Mouse (Mus musculus) cerebellum, adult 18-20 months (tissue): ENCODE measurements around the gene Mif4gd.
A peak's percentile ranks its signal among the peaks of the same experiment; 100 is the strongest.
"Not testable (repeated sequence)": the region's sequence is repeated elsewhere in the genome, so short reads cannot be mapped to it uniquely, and the experiment has no call there.

ENCODE experiments used
- DNase-seq, 2 experiments: peaks; one replicate each; pipeline ENCODE4 v3.0.0; 2021

Mif4gd gene

DNA sequence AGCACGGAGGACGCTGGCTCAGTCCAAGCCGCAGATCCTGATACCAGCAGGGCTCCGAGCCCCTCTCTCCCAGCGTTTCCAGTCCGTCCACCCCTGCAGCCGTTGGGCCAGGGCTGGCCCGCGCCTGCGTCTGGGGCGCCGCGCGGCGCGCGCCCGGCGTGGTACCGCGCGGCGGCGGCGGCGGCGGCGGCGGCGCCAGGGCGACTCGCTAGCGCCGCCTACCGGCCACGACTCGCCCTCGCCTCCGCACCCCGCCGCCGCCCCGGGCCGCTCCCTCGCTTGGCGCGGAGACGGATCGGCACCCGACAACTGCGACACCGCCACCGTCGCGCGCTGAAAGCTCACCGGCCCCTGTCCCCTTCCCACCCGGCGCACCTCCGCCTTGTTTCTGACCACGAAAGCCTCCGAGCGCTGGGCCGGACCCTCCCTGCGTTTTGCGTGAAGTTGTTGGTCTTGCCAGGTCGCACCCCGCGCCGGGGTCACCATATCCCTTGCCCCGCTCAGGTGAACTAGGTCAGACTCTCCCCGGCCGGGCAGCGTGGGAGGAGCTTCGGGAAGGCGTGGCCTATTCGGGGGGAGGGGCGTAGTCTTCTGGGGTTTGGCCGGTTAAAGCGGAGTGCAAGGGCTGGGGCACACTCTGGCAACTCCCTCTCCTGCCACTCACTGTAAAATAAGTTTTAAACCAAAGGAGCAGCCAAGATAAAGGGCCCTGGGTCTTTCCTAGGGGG is at the start of gene Mif4gd:
Mif4gd (minus strand) TSS at position 560 of the 728 bp plus-strand sequence.
- peak; percentile 92 for DNase-seq

DNA sequence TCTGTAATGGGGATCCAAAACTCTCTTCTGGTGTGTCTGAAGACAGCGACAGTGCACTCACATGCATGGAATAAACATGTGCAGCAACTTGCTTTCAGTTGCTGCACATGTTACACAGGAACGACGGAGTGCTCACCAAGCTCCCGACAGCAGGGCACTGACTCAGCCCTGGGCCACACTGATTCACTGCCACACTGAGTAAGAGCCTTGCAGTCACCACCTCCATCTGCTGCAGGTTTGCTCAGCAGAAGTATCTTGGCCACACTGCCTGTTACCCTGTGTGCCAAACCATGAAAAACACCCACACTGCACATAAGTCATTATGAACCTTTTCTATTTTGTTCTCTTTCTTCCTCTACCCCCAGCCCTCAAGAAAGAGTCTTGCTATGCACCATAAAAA is 47.6 kb upstream of the Mif4gd start:
- peak; percentile 65 to 79 for DNase-seq

DNA sequence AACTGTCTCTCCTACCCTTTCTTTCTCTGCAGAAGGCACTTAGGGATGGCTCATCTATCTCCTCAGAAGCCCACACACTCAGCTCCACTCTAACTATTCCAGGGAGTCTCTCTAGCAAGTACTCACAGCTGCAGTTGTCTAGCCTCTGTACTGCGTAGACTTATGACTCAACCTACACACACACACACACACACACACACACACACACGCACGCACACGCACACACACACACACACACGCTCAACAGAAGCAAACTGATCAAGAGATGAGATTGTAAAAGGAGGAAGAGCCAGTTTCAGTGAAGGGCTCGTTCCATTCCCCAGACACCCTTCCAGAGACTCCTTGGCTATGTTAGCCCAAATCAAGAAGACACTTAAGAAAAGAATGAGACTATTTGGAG is 45.8 kb upstream of the Mif4gd start:
- DNase-seq = no peak

DNA sequence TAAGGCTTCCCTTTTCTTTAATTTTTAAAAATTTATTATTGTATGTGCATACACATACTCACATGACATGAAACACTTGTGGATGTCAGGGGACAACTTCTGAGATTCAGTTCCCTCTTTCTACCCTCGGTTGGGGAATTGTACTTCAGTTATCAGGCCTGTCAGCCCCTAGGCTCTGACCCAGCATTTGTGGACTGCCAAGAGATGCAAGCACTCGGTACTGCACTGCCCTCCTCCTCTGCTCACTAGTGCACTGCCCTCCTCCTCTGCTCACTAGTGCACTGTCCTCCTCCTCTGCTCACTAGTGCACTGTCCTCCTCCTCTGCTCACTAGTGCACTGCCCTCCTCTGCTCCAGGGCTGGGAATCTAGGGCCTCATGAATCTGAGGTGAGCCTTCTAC is 41.4 kb upstream of the Mif4gd start:
- no peak for DNase-seq

DNA sequence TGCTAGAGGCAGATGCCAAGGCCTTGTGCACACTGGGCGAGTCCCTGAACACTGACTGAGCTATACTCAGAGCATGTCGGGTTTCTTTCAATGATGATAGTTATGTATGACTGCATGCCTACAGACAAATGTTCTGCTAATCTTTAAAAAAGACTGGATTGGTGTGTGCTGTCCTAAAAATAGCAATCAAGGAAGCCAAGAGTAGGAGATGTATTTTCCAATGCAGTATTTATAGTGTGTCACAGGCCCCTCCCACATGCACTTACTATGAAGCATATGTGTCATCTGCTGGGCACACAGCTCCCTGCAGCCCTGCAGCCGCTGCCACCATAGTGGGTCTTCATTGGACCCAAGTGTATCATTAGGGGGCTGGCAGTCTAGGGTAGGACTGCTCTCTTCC is 40.4 kb upstream of the Mif4gd start:
- no peak for DNase-seq

DNA sequence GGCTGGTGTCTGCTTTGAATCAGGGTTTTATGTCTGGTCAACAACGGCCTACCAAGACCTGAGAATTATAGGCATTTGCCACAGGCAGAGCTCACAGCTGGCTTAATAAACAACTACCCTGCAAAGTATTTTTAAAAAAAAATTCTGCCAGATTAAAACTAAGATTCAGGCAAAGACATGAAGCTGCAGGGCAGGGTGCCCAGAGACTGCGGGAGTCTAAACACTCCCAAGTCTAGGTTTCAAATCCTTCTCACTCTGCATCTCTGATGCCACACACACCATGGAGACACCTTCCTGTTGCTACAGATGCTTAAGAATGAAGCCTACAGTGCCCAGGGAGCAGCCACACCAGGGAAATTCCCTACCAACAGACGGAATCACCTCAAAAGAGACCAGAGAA is 38.9 kb upstream of the Mif4gd start:
- DNase-seq = no peak

DNA sequence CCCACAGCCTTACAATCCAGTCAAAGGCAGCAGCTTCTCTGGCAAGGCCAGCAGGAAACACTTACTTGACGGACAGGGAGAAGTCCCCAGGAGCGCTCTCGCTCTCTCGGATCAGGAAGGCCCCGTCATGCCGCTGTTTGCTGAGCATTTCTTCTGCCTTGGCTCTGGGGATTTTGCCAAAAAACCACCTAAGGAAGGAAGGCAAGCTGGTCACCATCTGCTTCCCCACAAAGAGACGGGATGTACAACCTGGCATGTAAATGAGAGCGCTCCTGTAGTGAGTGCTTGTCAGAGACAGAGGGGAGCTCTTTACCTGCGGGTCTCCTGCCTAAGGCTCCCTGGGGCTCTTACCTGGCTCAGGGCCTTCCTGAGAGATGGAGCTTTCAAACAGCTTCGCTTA is 36.9 kb upstream of the Mif4gd start:
- DNase-seq = peak; percentile 89 to 94

DNA sequence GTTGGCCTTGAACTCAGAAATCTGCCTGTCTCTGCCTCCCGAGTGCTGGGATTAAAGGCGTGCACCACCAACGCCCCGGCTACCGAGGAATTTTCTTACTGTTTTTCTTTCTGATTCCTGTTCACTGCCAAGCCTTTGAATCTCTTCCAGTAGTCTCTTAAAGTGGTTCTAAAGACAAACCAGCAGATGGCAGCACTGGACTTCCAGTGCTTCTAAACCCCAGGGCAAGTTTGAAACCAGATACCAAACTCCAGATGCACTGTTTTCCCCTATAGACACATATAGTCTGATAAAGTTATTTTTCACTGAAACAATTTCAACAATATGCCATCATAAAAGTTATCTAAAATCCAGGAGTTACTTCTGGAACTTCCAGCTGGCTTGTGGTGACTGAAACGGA is 34.7 kb upstream of the Mif4gd start:
- peak; percentile 68 to 76 for DNase-seq

DNA sequence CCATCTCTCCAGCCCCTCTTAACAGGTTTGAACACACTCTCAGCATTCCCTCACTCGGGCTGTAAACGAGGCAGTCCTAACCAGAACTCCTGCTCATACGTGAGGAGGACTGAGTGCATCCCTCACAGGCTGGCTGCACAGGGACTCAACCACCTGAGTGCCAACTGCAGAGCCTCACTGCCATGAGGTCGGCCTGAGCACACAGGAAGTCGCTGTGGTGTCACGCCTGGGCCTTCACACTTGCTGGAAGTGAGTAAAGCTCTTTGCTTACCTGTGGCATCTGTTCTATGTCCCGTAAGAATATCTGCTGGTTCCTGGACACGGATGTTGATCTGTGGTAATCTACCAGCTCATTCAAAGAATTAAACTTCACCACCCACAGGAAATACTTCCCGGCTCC is 33.7 kb upstream of the Mif4gd start:
- no peak for DNase-seq

DNA sequence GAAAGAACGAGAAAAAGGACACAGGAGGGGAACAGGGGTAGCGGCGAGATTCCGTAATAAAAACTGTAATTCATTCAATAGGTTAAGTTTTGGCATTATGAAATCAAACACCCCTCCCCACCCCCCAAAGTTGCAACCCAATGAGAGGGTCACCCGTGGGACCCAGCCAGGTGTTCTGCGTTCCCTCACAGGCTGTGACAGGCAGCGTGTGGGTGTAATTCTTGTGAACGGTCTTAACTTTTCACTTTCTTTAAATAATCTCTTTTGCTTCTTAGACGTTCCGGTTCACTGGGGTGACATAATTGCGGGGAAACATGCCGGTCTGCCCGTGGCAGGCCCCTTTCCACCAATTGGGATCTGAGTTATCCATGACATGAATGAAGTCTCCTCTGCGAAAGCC is 32.7 kb upstream of the Mif4gd start:
- DNase-seq = not testable (repeated sequence)

DNA sequence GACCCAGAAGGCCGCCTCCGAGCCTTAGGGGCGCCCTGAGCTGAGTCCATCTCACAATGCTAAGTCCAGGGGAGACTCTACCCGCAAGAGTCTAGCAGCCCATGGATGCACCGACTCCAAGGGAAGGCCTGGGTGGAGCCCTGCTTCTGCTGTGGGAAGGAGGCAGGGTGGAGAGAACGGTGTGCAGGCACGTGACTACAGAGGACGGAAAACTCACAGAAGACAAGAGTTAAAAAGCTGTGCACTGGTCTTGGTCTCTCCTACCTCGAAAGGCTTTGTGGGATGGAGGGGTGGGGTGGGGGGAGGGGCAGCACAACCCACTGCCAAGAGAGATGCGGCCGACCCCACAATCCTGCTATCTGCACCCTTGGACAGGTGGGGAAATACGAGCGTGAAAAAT is 31.5 kb upstream of the Mif4gd start:
- DNase-seq = no peak

DNA sequence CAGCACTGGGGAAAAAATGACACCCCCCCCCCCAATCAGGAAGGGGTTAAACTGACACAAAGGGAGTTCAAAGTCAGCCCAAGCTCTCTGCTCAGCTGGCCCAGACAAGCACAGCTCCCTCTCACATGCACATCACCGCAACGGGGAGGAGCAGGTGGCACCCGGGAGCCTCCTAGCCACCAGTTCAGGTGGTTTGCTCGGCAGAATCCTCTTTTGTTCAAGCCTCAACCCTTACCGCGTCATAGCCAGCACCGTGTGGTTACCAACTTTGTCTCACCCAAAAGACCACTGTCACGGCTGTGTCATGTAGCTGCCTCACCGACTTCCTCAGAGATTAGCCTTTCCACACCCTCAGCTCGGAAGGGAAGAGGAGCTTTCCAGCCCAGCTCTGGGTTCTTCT is 30.5 kb upstream of the Mif4gd start:
- no peak for DNase-seq

DNA sequence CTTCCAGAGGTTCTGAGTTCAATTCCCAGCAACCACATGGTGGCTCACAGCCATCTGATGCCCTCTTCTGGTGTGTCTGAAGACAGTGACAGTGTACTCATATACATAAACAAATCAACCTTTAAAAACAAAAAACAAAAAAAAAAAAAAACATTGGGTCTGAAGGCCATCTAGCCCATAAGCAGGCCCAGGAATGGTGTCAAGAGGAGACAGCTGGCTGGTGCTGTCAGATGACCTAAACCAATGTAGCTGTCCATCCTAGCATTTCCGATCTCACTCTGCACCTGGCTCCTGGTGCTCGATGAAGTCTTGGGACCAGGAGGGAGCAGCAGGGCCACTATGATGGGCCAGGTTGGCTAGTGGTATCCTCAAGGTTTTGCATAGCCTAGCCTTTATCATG is 29.9 kb upstream of the Mif4gd start:
- no peak for DNase-seq

DNA sequence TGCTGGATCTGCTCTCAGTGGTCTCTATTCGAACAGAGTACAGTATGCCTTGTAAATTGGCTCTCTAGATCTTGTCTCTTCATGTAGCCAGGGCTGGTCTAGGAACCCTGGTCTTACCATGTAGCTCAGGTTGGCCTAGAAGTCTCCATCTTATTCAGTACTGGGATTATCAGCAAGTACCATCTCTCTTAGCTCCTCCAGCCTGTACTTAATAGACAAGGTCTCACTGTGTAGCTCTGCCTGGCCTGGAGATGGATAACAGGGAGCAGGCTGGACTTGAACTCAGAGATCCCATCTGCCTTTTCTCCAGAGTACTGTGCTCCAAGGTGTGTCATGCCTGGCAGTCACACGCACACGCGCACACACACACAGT is 28.9 kb upstream of the Mif4gd start:
- DNase-seq = no peak

DNA sequence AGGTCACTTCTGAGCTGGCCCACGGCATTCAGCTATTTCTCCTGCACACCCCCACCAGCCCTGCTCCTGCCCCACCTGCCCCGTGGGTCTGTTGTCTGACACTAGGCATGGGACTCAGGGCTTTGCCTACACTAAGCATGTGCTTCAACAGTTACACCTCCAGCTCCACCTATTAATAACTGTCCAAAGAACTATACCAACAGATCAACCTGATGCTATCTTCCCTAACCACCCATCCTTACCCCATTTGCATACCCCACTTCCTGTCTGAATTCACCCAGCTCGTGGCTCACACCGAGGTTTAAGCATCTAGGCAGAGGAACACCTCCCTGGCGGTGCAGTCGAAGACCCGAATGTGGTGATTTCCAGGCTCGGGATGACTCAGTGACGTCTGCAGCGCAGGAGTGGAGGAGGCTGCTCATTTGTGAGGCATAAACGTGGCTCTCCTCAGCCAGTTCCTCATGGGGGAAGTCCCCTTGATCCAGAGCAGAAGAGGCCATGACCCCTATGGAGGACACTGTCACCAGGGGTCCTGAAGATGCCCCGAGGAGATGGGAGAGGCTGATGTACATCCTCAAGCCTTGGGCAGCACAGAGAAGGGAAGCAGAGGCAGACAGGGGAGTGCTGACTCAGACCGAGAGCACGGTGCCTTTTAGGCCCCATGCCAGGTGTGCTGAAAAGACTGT is 28.4 kb upstream of the Mif4gd start:
- no peak for DNase-seq

DNA sequence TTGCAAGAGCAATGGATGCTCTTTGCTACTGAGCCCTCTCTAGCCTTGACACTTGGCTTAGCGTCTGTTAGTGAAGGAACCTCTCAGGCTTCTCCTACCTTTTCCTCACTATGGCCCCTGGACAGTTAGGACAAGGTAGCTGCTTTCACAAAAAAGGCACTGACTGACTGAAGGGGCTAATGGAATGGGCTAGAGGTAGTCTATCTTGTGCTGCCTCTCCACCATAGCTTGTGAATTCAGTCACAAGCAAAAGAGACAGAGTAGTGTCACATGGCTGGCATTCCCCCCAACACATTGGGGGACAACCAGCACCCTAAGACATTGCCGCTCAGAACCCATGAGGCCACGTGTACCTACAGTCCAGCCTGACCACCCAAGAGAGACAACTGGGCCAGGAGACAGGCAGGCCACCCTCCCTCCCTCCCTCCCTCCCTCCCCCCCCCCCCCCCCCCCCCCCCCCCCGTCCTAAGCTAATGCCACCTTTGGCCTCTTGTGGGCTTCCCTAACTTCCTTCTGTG is 27.6 kb upstream of the Mif4gd start:
- no peak for DNase-seq

DNA sequence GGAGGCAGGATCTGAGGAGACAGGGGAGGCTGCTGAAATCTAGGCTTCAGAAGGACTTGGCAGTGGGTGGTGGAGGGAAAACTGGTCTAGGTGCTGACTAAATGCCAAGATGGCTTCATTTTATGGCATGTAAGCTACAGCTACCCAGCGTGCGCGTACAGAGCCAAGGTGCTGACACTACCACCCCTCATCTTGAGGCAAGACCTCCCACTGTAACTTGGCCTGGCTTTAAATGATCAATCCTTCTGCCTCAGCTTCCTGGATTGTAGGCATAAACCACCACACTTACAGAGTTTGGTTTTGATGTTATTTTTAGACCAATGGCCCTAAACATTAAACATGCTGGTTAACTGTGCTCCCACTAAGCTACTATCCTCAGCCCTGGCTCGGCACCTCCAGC is 26.8 kb upstream of the Mif4gd start:
- DNase-seq = no peak

DNA sequence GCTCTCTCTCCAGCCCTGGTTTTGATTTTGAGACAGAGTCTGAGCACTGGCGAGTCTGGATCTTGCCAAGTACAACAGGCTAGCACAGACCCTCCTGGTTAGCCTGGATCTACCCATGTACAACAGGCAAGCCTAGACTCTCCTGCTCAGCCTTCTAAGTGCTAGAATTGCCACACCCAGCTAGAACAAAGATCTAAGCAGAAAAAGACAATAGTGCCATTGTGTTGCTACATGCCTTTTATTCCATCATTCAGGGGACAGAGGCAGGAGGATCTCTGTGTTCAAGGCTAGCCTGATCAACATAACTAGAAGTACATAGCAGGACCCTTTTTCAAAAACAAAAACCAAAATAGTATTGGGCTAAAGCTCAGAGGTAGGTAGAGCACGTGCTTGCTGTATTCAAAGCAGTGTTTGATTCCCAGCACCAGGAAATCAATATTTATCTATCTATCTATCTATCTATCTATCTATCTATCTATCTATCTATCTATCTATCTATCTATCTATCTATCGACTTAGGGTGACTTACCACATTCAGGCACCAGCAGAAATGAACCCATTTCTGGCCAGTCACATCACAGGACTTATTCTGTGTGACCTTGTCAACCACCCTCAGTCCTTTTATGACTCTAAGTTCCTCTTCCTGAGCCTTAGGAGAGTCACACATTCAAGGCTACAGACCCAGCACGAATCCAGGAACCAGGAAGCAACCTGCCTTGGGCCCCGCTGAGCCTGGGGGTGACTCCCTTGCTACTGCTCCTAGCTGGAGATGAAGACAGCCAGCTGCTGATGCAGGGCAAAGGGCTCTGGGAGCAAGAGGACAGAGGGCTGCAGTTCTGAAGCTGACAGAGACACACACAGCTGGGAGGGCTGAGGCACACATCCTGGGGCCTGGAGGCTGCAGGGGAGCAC is 26.0 kb upstream of the Mif4gd start:
- no peak for DNase-seq

DNA sequence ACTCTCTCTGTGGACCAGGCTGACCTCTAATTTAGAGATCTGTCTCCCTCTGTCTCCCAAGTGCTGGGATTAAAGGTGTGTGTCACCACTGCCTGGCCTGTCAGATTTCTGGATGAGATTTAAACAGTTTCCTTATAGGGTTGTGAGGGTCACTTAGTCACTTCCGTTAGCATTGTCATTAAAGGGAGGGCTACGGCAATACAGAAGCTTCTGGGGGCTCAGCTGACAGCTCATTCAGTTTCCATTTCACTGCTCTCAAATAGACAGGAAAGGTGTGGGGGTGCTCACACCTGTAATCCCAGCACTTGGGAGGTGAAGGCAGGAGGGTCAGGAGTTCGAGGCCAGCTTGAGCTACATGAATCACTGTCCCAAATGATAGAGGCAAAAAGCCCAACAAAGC is 24.2 kb upstream of the Mif4gd start:
- DNase-seq = no peak

DNA sequence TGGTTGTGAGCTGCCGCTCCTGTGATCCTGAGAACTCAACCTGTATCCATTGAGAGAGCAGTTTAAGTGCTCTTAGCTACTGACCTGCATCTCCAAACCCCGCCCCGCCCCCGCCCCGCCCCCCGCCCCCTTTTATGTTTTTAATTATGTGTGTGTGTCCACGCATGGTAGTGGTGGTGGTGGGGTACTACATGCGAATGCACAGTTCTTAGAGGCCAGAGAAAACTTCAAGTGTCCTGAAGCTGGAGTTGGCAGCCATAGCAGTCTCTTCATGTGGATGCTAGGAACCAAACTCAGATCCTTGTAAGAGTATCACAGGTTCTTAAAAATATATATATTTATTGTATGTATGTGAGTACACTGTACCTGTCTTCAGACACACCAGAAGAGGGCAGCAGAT is 22.7 kb upstream of the Mif4gd start:
- no peak for DNase-seq

DNA sequence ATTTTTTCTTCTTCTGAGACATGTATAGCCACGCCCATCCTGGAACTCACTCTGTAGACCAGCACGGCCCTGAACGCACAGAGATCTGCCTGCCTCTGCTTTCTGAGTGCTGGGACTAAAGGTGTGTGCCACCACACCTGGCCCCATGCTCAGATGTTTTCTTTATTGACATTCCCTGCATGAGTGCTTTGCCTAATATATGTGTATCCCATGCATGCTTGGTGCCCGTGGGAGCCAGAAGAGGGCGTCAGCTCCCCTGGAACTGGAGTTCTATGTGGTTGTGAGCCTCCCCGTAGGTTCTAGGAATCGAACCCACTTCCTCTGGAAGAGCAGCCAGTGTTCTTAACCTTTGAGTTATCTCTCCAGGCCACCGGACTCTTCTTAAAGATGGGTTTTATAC is 22.3 kb upstream of the Mif4gd start:
- no peak for DNase-seq

DNA sequence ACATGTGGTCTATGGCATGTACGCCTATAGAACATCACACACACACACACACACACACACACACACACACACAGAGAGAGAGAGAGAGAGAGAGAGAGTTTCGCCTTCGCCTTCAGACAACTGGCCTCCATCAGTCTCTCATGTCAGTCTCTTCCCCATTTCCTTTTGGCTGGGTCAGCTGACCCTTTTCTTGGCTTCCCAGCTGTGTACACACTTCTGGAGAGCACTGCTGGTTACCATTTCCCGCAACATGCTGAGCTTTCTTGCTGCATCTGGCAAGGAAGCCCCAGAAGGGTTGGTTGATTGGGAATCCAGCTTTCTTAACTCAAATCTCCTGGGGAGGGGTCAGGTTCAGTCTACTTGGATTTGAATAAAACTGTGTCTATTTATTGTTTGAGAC is 21.3 kb upstream of the Mif4gd start:
- no peak for DNase-seq

DNA sequence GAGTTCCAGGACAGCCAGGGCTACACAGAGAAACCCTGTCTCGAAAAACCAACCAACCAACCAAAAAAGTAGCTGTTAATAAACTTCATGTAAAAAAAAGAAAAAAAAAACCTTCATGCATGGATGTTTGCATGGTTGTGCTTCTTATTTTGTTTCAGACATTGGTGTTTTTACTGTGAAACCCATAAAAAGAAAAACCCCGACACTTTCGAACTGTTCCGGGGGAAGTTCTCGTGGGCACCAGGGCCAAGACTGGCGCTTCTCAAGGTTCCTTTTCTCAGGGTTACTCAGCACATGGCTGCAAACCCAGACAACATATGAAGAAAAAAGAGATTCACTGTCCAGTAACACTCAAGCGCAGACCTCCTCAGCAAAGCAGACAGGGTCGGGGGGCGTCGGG is 20.1 kb upstream of the Mif4gd start:
- DNase-seq = no peak

DNA sequence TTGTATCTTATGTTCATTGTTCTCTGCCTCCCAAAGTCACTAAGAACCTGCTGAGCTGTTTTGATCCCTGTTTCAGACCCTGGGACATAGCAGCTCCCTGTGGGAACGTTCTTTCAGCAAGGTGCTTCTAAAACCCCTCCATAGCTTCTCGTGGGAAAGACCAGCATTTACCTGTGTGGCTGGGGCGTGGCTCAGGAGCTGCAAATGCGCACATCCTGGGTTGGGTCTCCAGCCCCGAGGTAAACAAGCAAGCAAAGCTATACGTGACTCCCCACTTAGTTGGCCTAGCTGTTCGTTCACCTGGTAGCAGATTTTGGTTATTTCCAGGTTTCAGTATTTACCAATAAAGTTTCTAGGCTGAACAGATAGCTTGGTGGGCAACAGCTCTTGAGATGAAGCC is 19.5 kb upstream of the Mif4gd start:
- no peak for DNase-seq
